Mouse (Mus musculus) regulatory T cell (primary cell): ENCODE results near the gene Gm8094.
"Not testable (repeated sequence)": the region's sequence is repeated elsewhere in the genome, so short reads cannot be mapped to it uniquely, and the experiment has no call there.

Source experiments
- in situ Hi-C: fragments of 300-600 bp; cut with MboI, MseI; formaldehyde crosslinking; loops from one replicate; pipeline ENCODE4 v1.15.1; 2025; ENCODE audit warnings: high pct_unique_total_duplicates

Gm8094 gene

GRCm38 (mm10) chr14:43076543-43076942, at the start of gene Gm8094:
Gene Gm8094 (minus strand): TSS chr14:43076643.
- in situ Hi-C loops, result not testable (repeated sequence)

DNA sequence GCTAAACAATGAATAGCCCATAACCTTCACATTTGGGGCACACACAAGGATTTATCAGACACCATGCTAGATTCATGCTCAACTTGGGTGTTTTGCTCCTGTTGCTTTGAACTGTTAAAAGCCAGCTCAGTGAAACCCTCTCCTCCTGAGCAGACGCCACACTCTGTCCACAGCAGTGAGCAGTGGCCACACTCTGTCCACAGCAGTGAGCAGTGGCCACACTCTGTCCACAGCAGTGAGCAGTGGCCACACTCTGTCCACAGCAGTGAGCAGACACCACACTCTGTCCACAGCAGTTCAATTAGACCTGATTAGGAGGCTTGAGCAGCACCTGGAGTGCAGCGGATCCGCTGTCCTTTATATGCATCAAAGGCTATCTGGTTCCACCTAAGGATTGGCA, 43.2 kb upstream of the Gm8094 start:
- in situ Hi-C loops, result loop anchor here (10.0 kb wide), 2 partner anchors 1545 to 1745 kb away; partner anchors contain the start of gene 1700049E17Rik2

GRCm38 (mm10) chr14:43100301-43100700, 23.9 kb upstream of the Gm8094 start, which contains the start of gene Gm8104:
Gene Gm8104 (plus strand): TSS chr14:43100601.
- in situ Hi-C loops, result not testable (repeated sequence)

GRCm38 (mm10) chr14:43089103-43089919, 12.9 kb upstream of the Gm8094 start:
- in situ Hi-C loops, result not testable (repeated sequence)

GRCm38 (mm10) chr14:43084936-43085730, 8.7 kb upstream of the Gm8094 start:
- in situ Hi-C loops, result not testable (repeated sequence)

DNA sequence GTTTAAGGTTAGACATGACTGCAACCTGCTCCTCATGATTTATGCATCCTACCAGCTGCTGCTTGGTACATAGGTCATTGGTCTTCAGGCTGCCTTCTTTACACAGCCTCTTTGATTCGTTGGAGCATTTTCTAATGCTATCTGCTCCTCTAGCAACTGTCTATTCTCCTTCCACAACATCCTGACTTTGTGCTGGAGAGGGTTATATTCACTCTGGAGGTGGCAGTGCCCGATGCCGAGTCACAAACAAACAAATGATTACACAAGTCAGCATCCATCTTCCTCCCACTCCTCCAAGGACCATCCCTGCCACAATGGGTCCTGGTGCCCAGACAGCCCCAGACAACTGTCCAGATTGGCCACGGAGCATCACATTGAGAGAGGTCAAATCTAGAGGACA, 16.3 kb downstream of the Gm8094 start:
- in situ Hi-C loops, result loop anchor here (10.0 to 25.0 kb wide), 3 partner anchors 198 to 1465 kb away; partner anchors contain the start of genes Gm21977 and Gm8068

GRCm38 (mm10) chr14:43058063-43058462, 18.4 kb downstream of the Gm8094 start:
- in situ Hi-C loops, result loop anchor here (10.0 to 25.0 kb wide), 3 partner anchors 196 to 1346 kb away; partner anchors contain the start of genes Gm21977 and Gm8068
